Mouse (Mus musculus): ENCODE measurements around the gene Scgb2b2.

Gene Scgb2b2

DNA sequence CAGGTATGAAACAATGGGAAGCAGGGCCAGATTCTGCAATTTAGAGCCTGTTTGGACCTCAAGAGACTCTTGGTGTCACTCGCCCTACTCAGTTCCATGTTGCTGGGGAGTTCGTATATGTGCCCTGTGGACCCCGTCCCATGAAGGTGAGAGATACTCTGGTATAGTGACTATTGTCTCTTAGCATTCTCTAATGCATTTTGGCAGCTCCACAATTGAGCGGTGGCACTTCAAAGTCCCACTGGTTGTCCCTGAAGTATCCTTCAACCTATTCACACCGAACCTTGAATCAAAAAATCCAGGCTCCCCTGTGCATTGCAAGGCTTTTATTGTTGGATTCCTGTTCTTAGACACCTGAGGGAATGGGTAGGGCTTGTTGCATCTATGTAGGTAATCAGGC, at the start of gene Scgb2b2:
Gene Scgb2b2 (plus strand): TSS at position 301 of the 400 bp plus-strand sequence.
- DNase-seq (ENCODE audit: low spot score) = no peak

DNA sequence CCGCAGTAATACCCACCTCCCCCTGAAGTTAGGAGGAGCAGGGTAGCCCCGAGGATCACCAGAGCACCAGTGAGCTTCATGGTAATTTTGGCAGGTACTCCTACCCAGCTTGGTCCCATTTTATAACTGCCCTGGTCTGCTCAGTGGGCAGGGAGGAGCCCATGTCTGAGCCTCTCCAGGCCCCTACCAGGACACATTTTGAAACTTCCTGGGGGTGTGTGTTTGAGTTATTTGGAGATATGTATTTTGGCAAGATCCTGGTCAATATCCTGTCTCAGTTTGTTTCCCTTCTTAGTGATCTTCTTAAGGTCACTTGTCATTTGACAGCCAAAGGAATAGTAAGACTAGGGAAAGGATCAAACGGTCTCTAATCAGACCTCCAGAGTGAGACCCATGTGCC, 1.4 kb downstream of the Scgb2b2 start, which contains the start of gene Scgb1b2:
Gene Scgb1b2 (minus strand): TSS at position 101 of the 400 bp plus-strand sequence.
- DNase-seq (ENCODE audit: low spot score) = no peak
